Mouse (Mus musculus): ENCODE data around the gene Olfr1511.
"Not testable (repeated sequence)": the region's sequence is repeated elsewhere in the genome, so short reads cannot be mapped to it uniquely, and the experiment has no call there.

Gene Olfr1511

GRCm38 (mm10) chr14:52397279-52397678 is at the start of gene Olfr1511:
Gene Olfr1511 (minus strand): TSS chr14:52397379.
- DNase-seq: no peak

GRCm38 (mm10) chr14:52442690-52443089 is 45.5 kb upstream of the Olfr1511 start, which contains the start of gene Olfr1509:
Gene Olfr1509 (plus strand): TSS chr14:52442990.
- DNase-seq: no peak

DNA sequence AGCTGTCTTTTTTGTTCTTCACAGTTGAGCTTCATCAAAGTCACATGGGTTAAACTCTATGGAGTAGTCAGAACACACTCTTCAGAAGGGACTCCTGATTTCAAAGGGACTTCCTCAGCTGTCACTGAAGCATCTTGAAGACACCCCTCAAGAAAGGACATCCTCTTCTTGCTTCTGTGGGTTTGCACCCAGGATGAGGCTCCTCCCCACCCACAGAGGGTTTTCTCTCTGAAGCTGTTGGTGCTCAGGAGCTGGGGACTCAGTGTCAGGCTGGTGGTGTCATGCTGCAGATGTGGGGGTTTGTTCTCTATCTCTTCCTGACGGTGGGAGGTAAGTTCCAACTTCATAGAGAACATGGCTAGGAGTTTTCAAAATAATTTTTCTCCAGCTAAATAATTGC is 30.5 kb upstream of the Olfr1511 start:
- DNase-seq: no peak

GRCm38 (mm10) chr14:52414273-52414672 is 17.1 kb upstream of the Olfr1511 start, which contains the start of gene Olfr1510:
Gene Olfr1510 (minus strand): TSS chr14:52414373.
- no peak for DNase-seq

- DNase-seq: not testable (repeated sequence)
These were observed 13.2 kb upstream of the Olfr1511 start for GRCm38 (mm10) chr14:52410142-52410919.

DNA sequence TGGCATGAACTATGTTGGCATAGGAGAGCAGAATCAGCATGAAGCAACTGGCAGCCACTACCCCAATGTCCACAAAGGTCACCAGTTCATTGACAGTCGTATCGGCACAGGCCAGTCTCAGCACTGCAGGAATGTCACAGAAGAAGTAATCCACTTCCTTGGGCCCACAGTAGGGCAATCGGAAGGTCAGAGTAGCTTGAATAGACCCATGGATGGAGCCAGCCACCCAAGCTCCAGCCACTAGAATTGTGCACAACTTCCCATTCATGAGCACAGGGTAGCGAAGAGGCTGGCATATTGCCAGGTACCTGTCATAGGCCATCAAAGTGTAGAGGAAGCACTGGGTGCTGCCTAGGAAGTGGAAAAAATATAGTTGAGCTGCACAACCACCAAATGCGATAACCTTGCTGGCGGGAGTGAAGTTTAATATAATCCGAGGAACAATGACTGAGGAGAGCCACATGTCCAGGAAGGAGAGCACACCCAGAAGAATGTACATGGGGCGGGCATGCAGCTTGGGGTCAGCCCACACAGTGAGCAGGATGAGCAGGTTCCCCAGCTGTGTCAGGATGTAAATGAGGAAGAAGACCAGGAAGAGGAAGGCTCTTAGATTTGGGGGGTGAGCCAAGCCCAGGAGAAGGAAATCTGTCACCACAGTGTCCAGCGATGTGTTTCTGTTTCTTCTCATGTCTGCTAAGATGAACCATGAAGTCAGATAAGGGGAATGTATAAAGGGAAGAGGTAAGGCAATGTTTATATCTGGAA is 6.9 kb downstream of the Olfr1511 start:
- not testable (repeated sequence) for DNase-seq

DNA sequence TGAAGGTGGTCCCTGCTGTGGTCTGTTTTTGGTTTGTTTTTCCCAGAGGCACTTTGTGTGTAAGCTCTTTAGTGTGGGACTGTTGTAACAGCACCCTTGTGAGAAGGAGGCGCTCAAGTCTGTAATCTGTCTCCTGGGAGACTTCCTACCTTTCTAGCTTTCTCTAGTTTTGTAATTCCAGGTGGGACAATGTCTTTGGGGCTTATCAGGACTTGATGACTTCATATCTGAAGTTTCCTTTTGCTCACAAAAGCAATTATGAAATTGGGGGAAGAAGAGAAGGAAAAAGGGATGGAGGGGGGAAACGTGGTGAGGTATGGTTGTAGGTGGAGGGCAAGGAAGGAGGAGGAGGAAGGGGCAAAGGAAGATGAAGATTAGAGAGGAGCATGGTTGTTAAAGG is 18.1 kb downstream of the Olfr1511 start, which contains the start of gene Olfr1512:
Gene Olfr1512, minus strand, starts transcription at position 101 of the 400 bp plus-strand sequence.
- DNase-seq: no peak

GRCm38 (mm10) chr14:52368741-52369140 is 28.4 kb downstream of the Olfr1511 start:
- no peak for DNase-seq

- no peak for DNase-seq
These were observed 40.9 kb downstream of the Olfr1511 start, which contains the start of gene Olfr1513 for GRCm38 (mm10) chr14:52356308-52356707. Gene Olfr1513 (minus strand): TSS chr14:52356408.
